Mouse (Mus musculus): ENCODE data around the gene Ap5s1. TPM values are rescaled to one million over a fixed set of nuclear protein-coding genes. Genes with fewer than 3 reads are reported as not detected.

The Ap5s1 gene
- polyA plus RNA-seq (2015; fragmentation: Nextera tagmentation; extraction: Ambion mirVana) = 24.1 and 26.4 TPM in 2 replicates

DNA sequence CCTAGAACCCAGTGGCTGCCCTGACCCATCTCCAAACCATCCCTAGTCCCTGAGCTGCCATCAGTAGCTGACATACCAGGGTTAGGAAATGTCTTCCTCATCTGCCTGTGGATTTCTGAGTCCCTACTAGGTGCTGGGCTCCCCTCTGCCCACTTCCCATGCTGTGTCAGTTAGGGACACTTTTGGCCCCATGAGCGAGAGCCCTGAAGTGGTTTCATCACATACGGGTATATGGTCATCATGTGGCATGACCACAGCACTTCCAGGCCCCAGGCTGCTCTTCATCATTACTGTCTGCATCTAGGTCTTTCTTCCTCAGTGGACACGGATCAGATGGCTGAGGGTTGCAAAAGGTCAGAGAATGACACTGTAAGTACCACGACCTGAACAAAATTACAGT, at the start of gene Ap5s1:
Gene Ap5s1, plus strand, starts transcription at position 301 of the 400 bp plus-strand sequence.

DNA sequence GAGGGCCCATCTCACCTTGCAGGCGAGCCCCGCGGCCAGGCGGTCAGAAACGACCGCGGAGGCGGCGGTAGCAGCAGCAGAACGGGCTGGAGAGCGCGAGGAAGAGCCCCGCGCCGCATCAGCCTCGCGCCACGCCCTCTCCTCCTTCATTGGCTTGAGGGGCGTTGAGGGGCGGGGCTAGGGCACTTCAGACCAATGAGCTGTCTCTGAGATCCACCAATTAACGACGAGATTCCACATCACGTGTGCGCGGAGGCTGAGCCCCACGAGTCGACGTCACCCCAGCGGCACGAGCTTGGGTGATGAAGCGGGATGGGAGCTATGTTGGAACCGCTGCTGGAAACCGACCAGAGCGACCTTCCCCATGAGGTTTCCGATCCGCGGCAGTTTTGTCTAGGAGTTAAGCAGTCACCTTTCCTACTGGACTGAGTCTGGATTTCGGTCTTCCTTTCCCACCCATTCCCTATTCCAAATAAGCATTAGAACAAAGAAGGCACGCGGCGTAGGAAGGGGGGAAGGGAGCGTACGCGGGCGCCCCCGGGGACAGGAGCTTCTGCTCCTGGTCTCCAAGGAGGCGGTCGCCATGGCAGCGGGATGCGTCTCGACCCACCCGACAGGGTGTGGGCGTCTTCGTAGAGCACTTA, 46.8 kb upstream of the Ap5s1 start, which contains the start of gene 1700037H04Rik:
Gene 1700037H04Rik, minus strand, starts transcription at position 144 of the 644 bp plus-strand sequence.

DNA sequence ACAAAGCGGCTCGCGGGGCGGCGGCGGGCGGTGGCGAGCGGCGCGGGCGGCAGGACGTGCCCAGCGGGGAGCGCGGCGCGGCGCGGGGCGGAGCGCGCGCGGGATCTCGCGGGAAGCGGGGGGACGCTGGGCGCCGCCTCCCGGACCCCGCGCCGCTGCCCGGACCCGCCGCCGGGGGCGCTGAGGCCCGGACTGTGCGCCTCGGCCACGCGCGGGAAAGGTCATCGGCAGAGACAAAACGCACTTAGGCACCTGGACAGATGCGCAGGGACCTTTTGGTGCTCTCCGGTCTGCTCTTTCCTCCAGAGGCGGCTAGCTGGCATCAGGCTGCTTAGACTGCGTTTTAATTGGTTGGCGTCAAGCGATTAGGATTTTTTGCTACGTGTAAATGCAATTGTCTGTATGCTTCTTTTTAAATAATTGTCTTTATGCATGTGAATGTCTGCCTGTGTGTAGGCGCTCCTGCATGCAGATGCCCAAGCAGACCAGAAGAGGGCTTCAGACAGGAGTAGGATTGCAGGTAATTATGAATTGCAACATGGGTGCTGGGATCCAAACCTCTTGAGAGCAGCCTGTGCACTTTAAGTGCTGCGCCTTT, 26.8 kb upstream of the Ap5s1 start, which contains the start of gene Cenpb:
Gene Cenpb, minus strand, starts transcription at position 78 of the 598 bp plus-strand sequence.

GRCm38 (mm10) chr2:131186771-131187601, 19.9 kb upstream of the Ap5s1 start, which contains the start of the genes Cdc25b and Spef1:
Gene Cdc25b, plus strand, starts transcription at chr2:131186949.
Gene Spef1, minus strand, starts transcription at chr2:131187282.

DNA sequence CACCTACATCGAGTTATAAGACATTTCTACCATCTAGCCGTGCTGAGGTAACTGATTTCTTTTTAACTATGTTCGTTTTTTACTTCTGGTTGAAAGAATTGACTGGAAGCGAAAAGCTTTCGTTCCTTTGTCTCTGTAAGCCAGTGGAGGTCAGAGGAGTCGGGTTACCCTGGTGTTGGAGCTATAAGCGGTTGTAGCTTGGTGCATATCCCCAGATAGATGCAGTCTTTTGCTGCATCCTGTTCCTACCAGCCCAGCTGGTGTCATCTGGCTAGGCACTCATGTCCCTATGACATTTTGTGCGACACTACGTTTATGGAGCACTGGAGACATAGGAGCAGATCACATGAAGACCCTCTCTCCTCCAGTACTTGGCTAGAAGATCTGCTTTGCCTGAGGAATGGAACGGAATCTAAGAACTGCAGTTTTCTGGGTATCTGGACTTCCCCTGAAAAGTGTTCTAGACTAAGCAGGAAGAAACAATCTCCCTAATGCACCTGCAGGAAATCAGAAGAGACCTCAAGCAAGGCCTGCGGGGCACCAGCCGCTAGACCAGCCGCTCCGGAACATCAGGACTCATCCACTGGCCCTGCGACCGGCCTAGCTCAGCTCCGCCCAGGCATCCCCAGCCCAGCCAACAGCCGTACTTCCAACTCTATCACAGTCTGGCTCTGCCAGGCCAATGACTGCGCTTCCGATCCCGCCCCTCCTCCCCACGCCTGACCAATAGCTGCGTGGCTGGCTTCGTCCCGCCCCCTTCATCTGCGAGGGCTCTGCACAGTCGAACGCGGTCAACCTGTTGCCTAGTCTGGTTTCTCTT, 26.6 kb downstream of the Ap5s1 start, which contains the start of gene Mavs:
Gene Mavs, plus strand, starts transcription at position 757 of the 820 bp plus-strand sequence.

GRCm38 (mm10) chr2:131262213-131262672, 55.4 kb downstream of the Ap5s1 start, which contains the start of gene Pank2:
Gene Pank2, plus strand, starts transcription at chr2:131262495.

Other genes starting within 250 kb of the Ap5s1 start
- gene Gfra4, start 164.0 kb upstream of the Ap5s1 start, polyA plus RNA-seq (2015; fragmentation: Nextera tagmentation; extraction: Ambion mirVana) = 9.1 and 10.3 TPM in 2 replicates
- 12.5 and 13.5 TPM in 2 replicates for gene Adam33, start 143.3 kb upstream of the Ap5s1 start, polyA plus RNA-seq (2015; fragmentation: Nextera tagmentation; extraction: Ambion mirVana)
- 1.2 TPM in 2 replicates for gene Siglec1, start 120.3 kb upstream of the Ap5s1 start, polyA plus RNA-seq (2015; fragmentation: Nextera tagmentation; extraction: Ambion mirVana)
- 5.6 and 6.3 TPM in 2 replicates for gene Hspa12b, start 79.8 kb upstream of the Ap5s1 start, polyA plus RNA-seq (2015; fragmentation: Nextera tagmentation; extraction: Ambion mirVana)
- gene Gm11037, start 73.6 kb upstream of the Ap5s1 start, polyA plus RNA-seq (2015; fragmentation: Nextera tagmentation; extraction: Ambion mirVana) = not detected in 2 replicates
- gene 1700037H04Rik, start 47.0 kb upstream of the Ap5s1 start, polyA plus RNA-seq (2015; fragmentation: Nextera tagmentation; extraction: Ambion mirVana) = 49.6 and 59.0 TPM in 2 replicates
- 12.9 and 13.2 TPM in 2 replicates for gene Cenpb, start 27.0 kb upstream of the Ap5s1 start, polyA plus RNA-seq (2015; fragmentation: Nextera tagmentation; extraction: Ambion mirVana)
- 20.0 and 21.6 TPM in 2 replicates for gene Cdc25b, start 20.1 kb upstream of the Ap5s1 start, polyA plus RNA-seq (2015; fragmentation: Nextera tagmentation; extraction: Ambion mirVana)
- 1.2 and 2.0 TPM in 2 replicates for gene Spef1, start 19.8 kb upstream of the Ap5s1 start, polyA plus RNA-seq (2015; fragmentation: Nextera tagmentation; extraction: Ambion mirVana)
- gene Mavs, start 27.0 kb downstream of the Ap5s1 start, polyA plus RNA-seq (2015; fragmentation: Nextera tagmentation; extraction: Ambion mirVana) = 9.8 and 17.9 TPM in 2 replicates
- 36.9 and 46.2 TPM in 2 replicates for gene Pank2, start 55.4 kb downstream of the Ap5s1 start, polyA plus RNA-seq (2015; fragmentation: Nextera tagmentation; extraction: Ambion mirVana)
- 1.6 and 2.3 TPM in 2 replicates for gene Rnf24, start 145.8 kb downstream of the Ap5s1 start, polyA plus RNA-seq (2015; fragmentation: Nextera tagmentation; extraction: Ambion mirVana)

All from adrenal gland, postnatal 0 days (tissue).